Mouse (Mus musculus) retina, adult 2 months (tissue): ENCODE results near the gene Dgkq.

Experiments
- DNase-seq: peaks from one replicate; pipeline ENCODE4 v3.0.0-alpha.2; 2012; ENCODE audit warnings: low read depth, low spot score

Gene Dgkq

GRCm38 (mm10) chr5:108668977-108669936 lies at the start of gene Dgkq:
Gene Dgkq (minus strand): TSS chr5:108669672.
- DNase-seq, result no peak

GRCm38 (mm10) chr5:108718051-108718450 lies 48.6 kb upstream of the Dgkq start:
- no peak for DNase-seq

GRCm38 (mm10) chr5:108715974-108716373 lies 46.5 kb upstream of the Dgkq start:
- DNase-seq, result no peak

- no peak for DNase-seq
Measured at GRCm38 (mm10) chr5:108714149-108714548, 44.7 kb upstream of the Dgkq start.

GRCm38 (mm10) chr5:108713691-108714090 lies 44.2 kb upstream of the Dgkq start:
- no peak for DNase-seq

GRCm38 (mm10) chr5:108713096-108713495 lies 43.6 kb upstream of the Dgkq start:
- DNase-seq, result no peak

- DNase-seq, result no peak
Measured at GRCm38 (mm10) chr5:108711968-108712367, 42.5 kb upstream of the Dgkq start.

GRCm38 (mm10) chr5:108708981-108709731 lies 39.7 kb upstream of the Dgkq start:
- no peak for DNase-seq

- DNase-seq, result no peak
Measured at GRCm38 (mm10) chr5:108708419-108708818, 38.9 kb upstream of the Dgkq start.

- DNase-seq, result no peak
Measured at GRCm38 (mm10) chr5:108707758-108708157, 38.3 kb upstream of the Dgkq start.

- no peak for DNase-seq
Measured at GRCm38 (mm10) chr5:108703754-108704626, 34.5 kb upstream of the Dgkq start.

GRCm38 (mm10) chr5:108701341-108702021 lies 32.0 kb upstream of the Dgkq start:
- DNase-seq, result no peak

- DNase-seq, result no peak
Measured at GRCm38 (mm10) chr5:108700346-108700745, 30.9 kb upstream of the Dgkq start.

GRCm38 (mm10) chr5:108697341-108697753 lies 27.9 kb upstream of the Dgkq start:
- no peak for DNase-seq

GRCm38 (mm10) chr5:108696542-108696941 lies 27.1 kb upstream of the Dgkq start:
- DNase-seq, result no peak

GRCm38 (mm10) chr5:108695861-108696260 lies 26.4 kb upstream of the Dgkq start:
- DNase-seq, result no peak

GRCm38 (mm10) chr5:108694352-108695261 lies 25.1 kb upstream of the Dgkq start:
- no peak for DNase-seq

- no peak for DNase-seq
Measured at GRCm38 (mm10) chr5:108693872-108694288, 24.4 kb upstream of the Dgkq start.

GRCm38 (mm10) chr5:108692271-108692670 lies 22.8 kb upstream of the Dgkq start, which contains the start of gene Fgfrl1:
Gene Fgfrl1 (plus strand): TSS chr5:108692382.
- DNase-seq, result no peak

- DNase-seq, result no peak
Measured at GRCm38 (mm10) chr5:108691152-108691551, 21.7 kb upstream of the Dgkq start.
